Mouse (Mus musculus) layer of hippocampus, postnatal 25 days (tissue): ENCODE results near the gene Vps51. TPM values are rescaled to one million over a fixed set of nuclear protein-coding genes. Genes with fewer than 3 reads are reported as not detected.
"Not testable (repeated sequence)": the region's sequence is repeated elsewhere in the genome, so short reads cannot be mapped to it uniquely, and the experiment has no call there.

Experiments used
- DNase-seq, 2 experiments: peaks; one replicate each; pipeline ENCODE4 v3.0.0; 2022; ENCODE audit warnings: mixed read lengths in 2 of 2, low spot score in 1 of 2; ENCODE audit errors: extremely low spot score in 1 of 2
- total RNA-seq, 2 experiments: library from RNA; stranded (reverse); gene quantifications; 2 replicates each; pipeline ENCODE4 v1.2.3; 2021

Vps51 gene
- total RNA-seq, 2 experiments from 2014 or later, result 83.7 to 96.3 TPM

DNA sequence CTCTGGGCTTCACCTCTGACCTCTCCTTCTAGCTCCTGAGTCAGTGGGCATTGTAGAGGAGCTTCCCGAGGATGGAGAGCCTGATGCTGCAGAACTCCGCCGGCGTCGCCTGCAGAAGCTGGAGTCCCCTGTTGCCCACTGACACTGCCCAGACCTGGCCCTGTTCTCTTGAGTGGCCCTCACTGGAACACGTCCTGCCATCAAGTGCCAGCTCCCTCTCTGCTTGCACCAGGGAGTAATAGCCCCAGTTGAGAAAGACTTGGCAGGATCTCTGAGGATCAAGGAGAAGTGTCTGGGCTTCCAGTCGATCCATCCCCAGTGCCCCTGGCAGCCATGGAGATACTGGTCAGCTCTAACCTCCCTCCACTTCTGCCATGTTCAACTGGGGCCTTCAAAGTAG is 24.5 kb downstream of the Vps51 start:
- no peak for DNase-seq

DNA sequence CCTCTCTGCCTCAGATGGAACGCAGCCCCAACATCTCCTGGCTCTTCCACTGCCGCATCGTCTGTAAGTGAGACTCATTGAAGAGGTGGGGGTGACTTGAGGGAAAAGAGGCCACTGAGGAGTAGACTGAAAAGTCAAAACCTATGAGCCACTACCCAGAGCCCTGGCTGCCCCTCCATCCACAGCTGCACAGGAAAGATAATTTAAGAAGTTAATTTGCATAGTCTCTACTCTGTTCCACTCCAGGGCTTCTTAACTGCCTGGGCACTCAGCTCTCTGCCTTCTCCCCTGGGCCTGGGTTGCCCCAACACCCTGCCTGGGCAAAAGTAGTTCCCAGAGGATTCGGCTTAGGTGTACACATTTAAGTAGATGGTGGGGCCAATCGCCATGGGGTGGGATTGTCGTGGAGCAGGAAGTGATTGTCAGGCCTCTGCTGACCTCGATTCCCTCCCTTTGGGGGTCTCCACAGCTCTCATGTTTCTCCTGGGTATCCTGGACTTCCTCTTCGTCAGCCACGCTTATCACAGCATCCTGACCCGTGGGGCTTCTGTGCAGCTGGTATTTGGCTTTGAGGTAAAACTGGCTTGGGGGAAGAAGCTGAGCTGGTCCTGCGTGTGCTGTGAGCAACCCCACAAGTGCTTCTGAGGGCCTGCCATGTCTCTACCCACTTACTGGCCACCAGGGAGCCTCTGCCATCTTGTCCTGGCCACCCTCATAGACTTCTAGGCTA is 28.2 kb downstream of the Vps51 start:
- DNase-seq, result no peak

GRCm38 (mm10) chr19:6047899-6048166 is 29.2 kb downstream of the Vps51 start:
- no peak for DNase-seq

DNA sequence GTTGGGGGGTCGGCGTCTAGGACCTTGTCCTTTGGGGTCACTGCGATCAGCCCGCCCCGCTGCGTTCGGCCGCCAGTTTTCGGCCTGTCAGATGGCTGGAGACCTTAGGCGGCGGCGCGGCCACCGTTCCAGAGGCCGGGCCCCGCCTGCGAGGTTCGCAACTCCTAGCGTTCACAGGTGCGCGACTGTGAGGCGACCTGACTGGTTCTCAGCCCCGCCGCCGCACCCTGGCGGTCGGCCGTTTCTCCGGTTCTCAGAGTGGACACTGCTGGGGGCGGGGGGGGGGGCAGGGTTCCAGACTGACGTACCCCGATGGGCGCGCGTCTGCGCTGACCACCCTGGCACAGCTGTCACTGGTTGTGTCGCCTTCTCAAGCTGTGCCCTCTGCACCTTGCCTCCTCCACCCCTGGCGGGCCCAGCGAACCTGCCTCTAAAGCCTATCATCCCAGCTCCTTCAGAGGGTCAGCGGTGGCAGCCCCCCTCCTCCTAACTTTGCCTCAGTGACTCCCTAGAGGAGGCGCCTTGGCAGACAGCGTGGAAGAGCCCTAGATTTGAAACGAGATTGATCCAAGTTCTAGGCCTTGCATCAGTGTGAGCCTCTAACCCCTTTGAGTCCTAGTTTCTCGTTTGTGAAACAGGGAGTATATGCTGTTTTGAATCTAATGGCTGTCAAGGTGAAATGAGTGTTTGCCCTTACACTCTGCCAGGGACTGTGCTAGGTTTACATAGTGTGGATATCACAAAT is 29.7 kb downstream of the Vps51 start:
- DNase-seq, result no peak

- peak; percentile 79 to 85 for DNase-seq
Measured at GRCm38 (mm10) chr19:6046294-6047153, 30.5 kb downstream of the Vps51 start, which contains the start of gene Syvn1. TSS of gene Syvn1 (plus strand) at chr19:6046576.

DNA sequence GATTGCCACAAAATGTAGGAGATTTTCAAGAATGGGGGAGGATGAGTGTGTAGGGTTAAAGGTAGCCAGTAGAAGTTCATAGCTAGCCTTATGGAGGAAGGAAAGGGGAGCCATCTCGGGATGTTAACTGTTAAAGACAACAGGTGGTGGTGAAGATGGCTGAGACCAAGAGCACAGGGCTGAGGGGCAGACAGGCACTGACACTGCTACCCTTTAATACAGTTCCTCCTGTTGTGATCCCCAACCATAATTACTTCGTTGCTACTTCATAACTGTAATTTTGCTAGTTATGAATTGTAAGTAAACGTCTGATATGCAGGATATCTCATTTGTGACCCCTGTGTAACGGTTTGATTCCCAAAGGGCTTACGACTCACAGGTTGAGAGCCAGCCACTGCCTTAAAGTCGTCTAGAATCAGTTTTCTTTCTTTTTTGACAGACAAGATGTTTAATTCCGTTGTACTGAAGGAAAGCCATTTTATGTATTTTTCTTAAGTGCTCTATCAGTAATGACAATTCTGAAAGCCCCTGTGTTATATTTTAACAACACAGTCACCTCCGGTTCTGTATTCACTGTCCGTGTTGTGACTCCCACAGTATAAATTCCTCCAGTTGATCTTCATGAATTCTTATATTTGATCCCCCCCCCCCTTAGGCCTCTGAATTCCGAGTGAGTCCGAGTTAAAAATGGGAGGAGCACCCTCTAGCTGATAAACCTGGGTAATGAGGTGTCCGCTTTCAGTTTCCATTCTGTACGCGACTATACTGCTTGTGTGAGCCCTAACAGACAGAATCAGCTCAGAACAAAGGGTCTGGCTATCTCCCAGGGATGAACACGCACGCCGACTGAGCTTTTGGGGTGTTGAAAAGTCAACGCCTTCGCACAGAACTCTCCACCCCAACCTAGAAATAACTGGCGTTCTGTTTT is 31.4 kb downstream of the Vps51 start:
- DNase-seq, result peak in 1 of 2 experiments; percentile 48

GRCm38 (mm10) chr19:6044102-6044501 is 32.9 kb downstream of the Vps51 start:
- not testable (repeated sequence) for DNase-seq

- no peak for DNase-seq
Measured at GRCm38 (mm10) chr19:6042293-6042692, 34.7 kb downstream of the Vps51 start.

DNA sequence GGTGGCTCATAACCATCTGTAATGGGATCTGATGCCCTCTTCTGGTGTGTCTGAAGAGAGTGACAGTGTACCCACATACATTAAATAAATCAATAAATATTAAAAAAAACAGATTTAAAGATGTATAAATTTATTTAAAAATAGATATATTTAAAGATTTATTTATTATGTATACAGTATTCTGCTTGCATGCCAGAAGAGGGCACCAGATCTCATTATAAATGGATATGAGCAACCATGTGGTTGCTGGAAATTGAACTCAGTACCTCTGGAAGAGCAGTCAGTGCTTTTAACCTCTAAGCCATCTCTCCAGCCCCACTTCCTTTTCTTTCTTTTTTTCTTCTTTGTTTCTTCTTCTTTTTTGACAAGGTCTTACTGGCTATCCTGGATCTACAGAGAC is 37.0 kb downstream of the Vps51 start:
- DNase-seq, result no peak

DNA sequence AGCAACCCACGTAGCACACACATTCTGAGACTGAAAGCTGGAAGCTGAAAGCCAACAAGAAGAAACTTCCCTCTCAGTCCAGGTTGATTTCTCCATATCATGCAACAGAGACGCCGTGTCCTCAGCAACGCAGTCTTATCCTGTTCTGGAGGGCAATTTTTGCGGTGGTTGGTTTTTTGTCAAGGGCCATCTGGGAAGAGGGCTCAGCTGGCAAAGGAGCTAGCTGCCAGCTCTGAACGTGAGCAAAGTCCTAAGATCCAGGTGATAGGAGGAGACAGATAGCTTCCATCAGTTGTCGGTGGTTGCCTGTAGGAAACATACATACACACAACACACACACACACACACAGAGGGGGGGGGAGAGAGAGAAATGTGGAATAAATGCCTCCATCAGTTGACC is 38.7 kb downstream of the Vps51 start:
- no peak for DNase-seq

DNA sequence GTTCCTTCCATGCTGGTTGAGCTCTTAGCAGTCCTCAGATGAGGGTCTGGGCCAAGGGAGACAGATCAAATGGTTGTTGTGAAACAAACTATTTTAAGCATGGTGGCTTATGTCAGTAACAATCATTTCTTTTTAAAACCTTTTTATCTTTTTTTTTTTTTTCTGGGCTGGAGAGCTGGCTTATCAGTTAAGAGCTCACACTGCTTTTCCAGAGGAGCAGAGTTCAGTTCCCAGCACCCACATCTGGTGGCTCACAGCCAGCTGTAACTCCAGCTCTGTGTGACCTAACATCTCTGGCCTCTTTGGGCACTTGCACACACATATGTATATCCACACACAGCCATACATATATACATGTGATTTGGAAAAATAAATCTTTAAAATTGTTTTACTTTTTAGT is 39.3 kb downstream of the Vps51 start:
- no peak for DNase-seq

DNA sequence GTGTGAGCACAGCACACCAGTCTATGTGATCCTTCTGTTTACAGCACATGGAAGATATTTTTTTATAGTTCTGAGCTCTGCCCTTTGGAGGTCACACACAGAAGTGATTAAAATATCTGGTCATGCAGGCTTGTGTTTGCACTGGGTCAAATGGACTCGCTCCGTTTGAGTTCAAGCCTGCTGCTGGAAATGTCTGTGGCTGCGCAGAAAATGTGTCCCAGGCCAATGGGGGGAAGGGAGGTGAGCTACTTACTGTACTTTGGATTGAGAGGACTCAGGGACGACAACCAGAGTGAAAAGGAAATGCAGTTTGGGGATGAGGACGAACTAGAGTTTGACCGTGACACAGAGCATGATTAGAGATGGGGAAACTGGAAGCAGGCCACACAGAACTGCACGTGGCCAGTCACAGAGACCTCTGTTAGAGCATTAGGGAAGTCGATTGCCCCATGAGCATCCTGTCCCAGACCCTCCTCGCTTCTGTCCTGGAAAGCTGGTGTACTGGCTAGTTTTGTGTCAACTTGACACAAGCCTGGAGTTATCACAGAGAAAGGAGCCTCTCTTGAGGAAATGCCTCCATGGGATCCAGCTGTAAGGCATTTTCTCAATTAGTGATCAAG is 41.0 kb downstream of the Vps51 start:
- DNase-seq, result no peak

DNA sequence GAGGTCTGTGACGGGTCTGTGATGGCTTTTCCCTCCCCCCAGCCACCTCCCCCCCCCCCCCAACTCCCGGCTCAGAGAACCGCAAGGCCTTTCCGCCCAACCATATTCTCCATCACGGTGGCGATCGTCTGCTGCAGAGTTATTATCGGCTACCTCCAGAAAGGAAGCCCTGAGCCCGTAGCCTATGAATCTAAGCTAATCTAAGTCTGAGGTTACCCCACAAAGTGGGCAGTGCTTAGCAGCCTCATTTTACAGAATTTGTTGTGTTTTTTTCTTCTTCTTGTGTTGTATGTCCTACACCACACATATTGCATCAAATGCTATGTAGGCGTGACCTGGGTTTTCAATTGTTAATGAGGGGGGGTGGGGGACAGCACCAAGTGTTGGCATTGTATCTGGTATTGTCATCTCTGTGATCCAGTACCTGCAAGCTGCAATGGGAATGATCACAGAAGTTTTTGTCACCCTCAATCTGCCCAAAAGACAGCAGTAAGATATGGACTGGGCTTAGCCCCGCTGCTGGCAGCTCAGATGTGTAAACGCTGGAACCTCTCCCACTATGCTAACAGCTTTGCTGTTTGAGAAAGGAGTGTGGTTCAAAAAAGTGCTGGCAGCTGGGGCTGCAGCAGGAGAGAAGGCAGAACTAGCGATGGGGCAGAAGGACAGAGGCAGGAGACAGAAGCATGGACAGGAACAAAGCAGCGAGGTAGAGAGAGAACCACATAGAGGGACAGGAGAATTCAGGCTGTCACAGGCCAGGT is 46.3 kb downstream of the Vps51 start:
- no peak for DNase-seq

DNA sequence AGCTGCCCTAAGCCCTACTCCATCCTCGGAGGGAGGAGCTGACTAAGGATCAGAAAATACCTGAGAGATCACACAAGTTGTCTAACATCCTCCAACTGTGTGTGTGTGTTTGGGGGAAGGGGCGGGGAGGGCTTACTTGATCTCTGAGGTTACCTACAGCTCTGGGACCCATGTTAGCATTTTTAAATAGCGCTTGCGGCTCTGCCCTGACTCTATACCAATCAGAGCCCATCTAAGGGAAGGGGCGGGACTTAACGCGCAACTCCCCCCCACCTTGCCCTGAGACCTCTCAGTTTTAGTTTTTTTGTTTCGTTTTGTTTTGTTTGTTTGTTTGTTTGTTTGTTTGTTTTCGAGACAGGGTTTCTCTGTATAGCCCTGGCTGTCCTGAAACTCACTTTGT is 47.6 kb downstream of the Vps51 start:
- no peak for DNase-seq

- DNase-seq, result no peak
Measured at GRCm38 (mm10) chr19:6028991-6029390, 48.0 kb downstream of the Vps51 start.

DNA sequence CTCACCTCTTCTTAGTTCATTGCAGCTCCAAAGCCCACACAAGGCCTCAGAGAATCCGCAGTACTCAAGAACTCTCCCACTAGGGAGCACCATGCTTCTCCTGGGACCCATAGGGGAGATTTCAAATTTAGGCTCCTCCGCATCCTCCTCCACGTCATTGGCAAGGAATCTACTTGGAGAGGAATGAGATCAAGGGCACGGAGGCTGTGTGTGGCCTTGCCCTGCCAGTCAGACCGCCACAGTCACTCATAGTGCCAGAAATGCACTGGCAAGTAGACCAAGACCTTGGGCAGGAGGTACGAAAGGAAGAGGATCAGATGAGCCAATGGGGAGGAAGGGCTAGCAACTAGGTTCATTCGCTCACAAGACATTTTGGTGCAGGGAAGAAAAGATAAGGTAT is 53.1 kb downstream of the Vps51 start:
- no peak for DNase-seq

GRCm38 (mm10) chr19:6023059-6023458 is 54.0 kb downstream of the Vps51 start:
- DNase-seq, result no peak

- DNase-seq, result no peak
Measured at GRCm38 (mm10) chr19:6020276-6020675, 56.8 kb downstream of the Vps51 start.
